In the genomic region with DNA sequence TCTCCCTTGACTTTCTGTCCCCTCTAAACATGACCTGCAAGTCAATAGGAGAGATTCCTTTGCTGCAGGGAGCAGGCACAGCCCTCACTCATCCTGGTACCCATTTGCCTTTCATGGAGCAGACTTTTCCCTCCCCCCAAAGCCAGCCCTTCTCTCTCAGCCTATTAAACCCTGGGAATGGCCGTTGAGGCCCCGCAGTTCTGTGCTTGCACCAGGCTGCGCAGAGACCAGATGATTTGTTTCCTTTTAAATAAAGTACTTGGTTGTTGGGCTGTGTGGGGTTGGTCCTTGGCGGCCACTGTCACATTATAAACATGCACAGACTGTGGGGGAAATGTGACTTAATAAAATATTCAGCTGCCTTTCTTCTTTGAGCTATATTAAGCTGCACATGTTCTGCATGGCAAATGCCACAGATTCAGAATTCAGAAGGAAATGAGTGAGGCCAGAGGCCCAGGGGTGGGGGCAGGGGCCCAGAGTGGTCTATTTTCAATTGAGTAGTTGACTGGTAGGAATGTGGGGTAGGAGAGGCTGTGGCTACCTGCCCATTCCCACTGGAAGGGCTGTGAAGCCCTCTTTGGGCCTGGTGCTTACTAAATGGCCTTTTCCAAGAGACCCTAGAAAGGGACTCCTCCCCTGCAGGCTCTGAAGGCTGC, we compare ENCODE assay signal across 14 mouse cellular contexts.
DNase-seq lines count a peak whose midpoint lies in the region; ATAC-seq lines count a peak whose summit lies in the region.
"Had no signal": no experiment of that assay in that cellular context is flagged by ENCODE, and none has a peak within 500 bp of the region (broad histone marks: within the 10 kb centered on the region; RNA-seq: fewer than 3 reads in every experiment).

No protein-coding gene starts in this region.

- no peaks in the 10 kb centered on the region for H3K36me3 ChIP-seq in forebrain, embryonic 14.5 days (ENCODE audit: control insufficient read depth, insufficient read depth, low read length)
- no peaks in the 10 kb centered on the region for H3K36me3 ChIP-seq in hindbrain, embryonic 16.5 days (ENCODE audit: control insufficient read depth, insufficient read depth, low read length)
- H3K36me3 ChIP-seq in midbrain, embryonic 12.5 days: no peaks in the 10 kb centered on the region

- no peaks in the 10 kb centered on the region for H3K9me3 ChIP-seq in forebrain, embryonic 14.5 days (replicated peaks; ENCODE audit: control insufficient read depth, low read length)
- H3K9me3 ChIP-seq in hindbrain, embryonic 16.5 days (ENCODE audit: control insufficient read depth, low read length): no peaks in the 10 kb centered on the region
- no peaks in the 10 kb centered on the region for H3K9me3 ChIP-seq in midbrain, embryonic 12.5 days

- H3K9ac ChIP-seq in forebrain, embryonic 14.5 days (ENCODE audit: low read length): no peak overlapping the region
- H3K9ac ChIP-seq in hindbrain, embryonic 16.5 days (ENCODE audit: low read depth, low read length): no peak overlapping the region
- H3K9ac ChIP-seq in midbrain, embryonic 12.5 days (replicated peaks): no peak overlapping the region

- H3K4me2 ChIP-seq in forebrain, embryonic 14.5 days (ENCODE audit: low read length): no peak overlapping the region
- no peak overlapping the region for H3K4me2 ChIP-seq in hindbrain, embryonic 16.5 days (ENCODE audit: low read length)
- H3K4me2 ChIP-seq in midbrain, embryonic 12.5 days (replicated peaks): no peak overlapping the region
- H3K4me2 ChIP-seq: heart, embryonic 11.5 days had no signal

- no peak overlapping the region for H3K27ac ChIP-seq in forebrain, embryonic 14.5 days (ENCODE audit: low read depth, low read length)
- H3K27ac ChIP-seq in hindbrain, embryonic 16.5 days (ENCODE audit: low read depth, low read length): peak overlapping the region; percentile 42; the same call in 1 of the 2 replicates
- H3K27ac ChIP-seq in midbrain, embryonic 12.5 days (replicated peaks): no peak overlapping the region

- peak; percentile 54; the same call in 1 of the 2 replicates for ATAC-seq in forebrain, embryonic 14.5 days
- ATAC-seq in hindbrain, embryonic 16.5 days: peak; percentile 98
- peak; percentile 60; the same call in 1 of the 2 replicates for ATAC-seq in midbrain, embryonic 12.5 days (ENCODE audit: low FRiP score, low read depth)
- no peak for ATAC-seq in activated CD4-positive, CD25-positive, alpha-beta regulatory T cell, adult 4 months
- ATAC-seq: CD4-positive, CD25-positive, alpha-beta regulatory T cell, adult 4 months; Patski had no signal

- H3K4me1 ChIP-seq in forebrain, embryonic 14.5 days (ENCODE audit: control insufficient read depth, insufficient read depth, low read length): no peaks in the 10 kb centered on the region
- H3K4me1 ChIP-seq in hindbrain, embryonic 16.5 days (ENCODE audit: control insufficient read depth, insufficient read depth, low read depth, low read length): no peaks in the 10 kb centered on the region
- H3K4me1 ChIP-seq in midbrain, embryonic 12.5 days: peaks cover 4% of the 10 kb centered on the region; the same call in 1 of the 2 replicates

- no peaks in the 10 kb centered on the region for H3K27me3 ChIP-seq in forebrain, embryonic 14.5 days (replicated peaks; ENCODE audit: control insufficient read depth, insufficient read depth, low read length)
- H3K27me3 ChIP-seq in hindbrain, embryonic 16.5 days (replicated peaks; ENCODE audit: control insufficient read depth, insufficient read depth, low read length): no peaks in the 10 kb centered on the region
- H3K27me3 ChIP-seq in midbrain, embryonic 12.5 days: no peaks in the 10 kb centered on the region
- H3K27me3 ChIP-seq: Patski had no signal

- DNase-seq in frontal cortex, postnatal 14 days (ENCODE audit: low spot score in 2 of 2): peak; percentile 21 to 22
- DNase-seq in frontal cortex, postnatal 25 days (ENCODE audit: low spot score in 2 of 2): no peak
- no peak for DNase-seq in forebrain, embryonic 14.5 days (ENCODE audit: low spot score)
- DNase-seq in adipocyte (ENCODE audit: low spot score): no peak
- DNase-seq in spleen, adult 12 weeks (ENCODE audit: low spot score): no peak
- DNase-seq: cerebellum, postnatal 36 days; liver; lung, postnatal 10 days had no signal

- 58% methylated on average over 4 of the region's 4 CpGs for WGBS in forebrain, embryonic 14.5 days
- WGBS in hindbrain, embryonic 16.5 days: 41% methylated on average over 4 of the region's 4 CpGs
- 63% methylated on average over 4 of the region's 4 CpGs for WGBS in midbrain, embryonic 12.5 days

- no peak overlapping the region for H3K4me3 ChIP-seq in forebrain, embryonic 14.5 days (ENCODE audit: low read depth, low read length)
- no peak overlapping the region for H3K4me3 ChIP-seq in hindbrain, embryonic 16.5 days (ENCODE audit: low read length)
- no peak overlapping the region for H3K4me3 ChIP-seq in midbrain, embryonic 12.5 days

Comparison
In these comparisons a context has a peak if more than half of its experiments do, and no peak if none do; other contexts are left out.
1. DNase-seq: peak in frontal cortex, postnatal 14 days (2 of 2); none in frontal cortex, postnatal 25 days (0 of 2), forebrain, embryonic 14.5 days (single experiment), adipocyte (single experiment) and spleen, adult 12 weeks (single experiment).